Mouse (Mus musculus): ENCODE results near the gene Synrg.

DNA sequence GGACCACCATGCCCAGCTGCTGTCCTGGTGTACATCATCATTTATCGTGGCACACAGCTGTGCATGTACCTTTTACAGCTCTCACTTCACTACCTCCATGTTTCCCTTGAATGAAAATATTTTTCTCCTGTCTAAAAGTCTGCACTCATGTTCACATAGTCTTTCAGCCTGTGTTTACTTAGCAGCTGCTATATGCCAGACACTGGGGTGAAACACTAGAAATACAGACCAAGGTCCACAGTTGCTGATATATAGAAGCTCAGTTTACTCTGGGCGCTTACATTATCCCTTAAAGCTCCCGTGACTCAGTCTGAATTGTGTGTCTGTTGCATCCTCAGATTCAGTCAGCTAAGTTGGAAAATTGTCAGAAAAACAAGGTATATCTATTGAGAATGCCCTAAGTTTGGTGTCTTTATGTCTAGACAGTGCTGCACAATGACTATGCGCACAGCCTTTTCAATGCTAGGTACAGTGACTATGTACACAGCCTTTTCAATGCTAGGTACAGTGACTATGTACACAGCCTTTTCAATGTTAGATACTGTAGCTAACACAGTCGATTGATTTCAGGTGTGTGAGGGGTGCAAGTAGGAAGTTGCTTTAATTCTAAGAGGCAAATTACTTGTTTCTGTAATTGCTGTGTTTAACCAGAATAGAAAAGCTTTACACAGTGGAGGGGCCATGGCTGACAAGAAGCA, 33.1 kb downstream of the Synrg start:
- TF ChIP-seq POLR2A (IDR thresholded peaks at IDR 0.05; ENCODE audit: extremely low read depth, insufficient read depth, low read length): no peak
- no peak for TF ChIP-seq CTCF (IDR thresholded peaks at IDR 0.05; ENCODE audit: low read depth, low read length)

Data from liver, adult 2 months (tissue).